Mouse (Mus musculus): ENCODE data around the gene Kcnma1.

Kcnma1 gene

DNA sequence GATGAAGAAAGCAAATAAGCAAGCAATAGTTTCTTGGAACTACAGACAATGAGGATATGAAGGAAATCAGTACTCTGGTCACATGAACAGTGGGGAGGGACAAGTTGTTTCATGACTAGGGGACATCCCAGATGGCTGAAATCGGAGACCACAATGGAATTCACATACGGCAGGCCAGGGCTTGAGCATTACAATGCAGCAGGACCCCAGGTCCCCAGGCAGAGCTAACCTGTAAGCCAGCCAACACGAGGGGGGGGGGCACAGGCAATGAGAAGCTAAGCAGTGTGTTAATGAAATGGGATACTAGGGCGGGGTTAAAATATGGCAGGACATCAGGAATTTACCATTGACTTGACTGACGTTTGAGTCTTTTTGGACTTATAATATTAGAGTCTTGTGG is 324.6 kb downstream of the Kcnma1 start:
- no peak for DNase-seq (ENCODE audit: low read depth, low spot score)

GRCm38 (mm10) chr14:23688513-23688912 is 325.8 kb downstream of the Kcnma1 start:
- DNase-seq (ENCODE audit: low read depth, low spot score): peak; percentile 62

DNA sequence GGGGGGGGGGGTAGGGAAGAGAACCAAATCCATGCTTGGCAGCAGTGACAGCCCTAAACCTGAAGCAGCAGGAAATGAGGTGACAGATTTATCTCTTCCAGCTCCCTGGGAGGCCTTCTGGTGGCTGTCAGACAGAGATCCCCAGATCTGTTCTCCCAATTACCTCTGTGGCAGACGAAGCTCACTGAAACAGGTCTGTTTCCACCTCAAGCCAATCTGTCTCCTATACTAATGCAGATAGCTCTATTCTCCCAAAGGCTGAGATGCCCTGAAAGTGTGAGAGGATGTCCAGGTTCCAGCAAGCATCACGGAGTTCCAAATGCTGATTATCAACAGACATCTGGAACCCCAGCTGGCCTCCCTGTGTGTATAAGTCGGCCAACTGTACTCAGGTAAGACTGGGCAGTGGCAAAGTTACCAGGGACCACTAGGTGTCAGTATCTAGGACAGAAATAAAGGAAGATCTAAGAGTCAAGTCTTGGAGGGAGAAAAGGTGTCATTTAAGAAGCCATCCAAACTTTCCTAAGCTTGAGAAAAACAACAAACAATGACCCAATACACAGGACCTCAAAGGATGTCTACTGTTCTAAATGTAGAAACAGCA is 329.7 kb downstream of the Kcnma1 start:
- peak; percentile 57 for DNase-seq (ENCODE audit: low read depth, low spot score)

- DNase-seq (ENCODE audit: low read depth, low spot score): no peak
These were observed 331.5 kb downstream of the Kcnma1 start for GRCm38 (mm10) chr14:23682758-23683157.

- no peak for DNase-seq (ENCODE audit: low read depth, low spot score)
These were observed 334.9 kb downstream of the Kcnma1 start for GRCm38 (mm10) chr14:23679378-23679777.

DNA sequence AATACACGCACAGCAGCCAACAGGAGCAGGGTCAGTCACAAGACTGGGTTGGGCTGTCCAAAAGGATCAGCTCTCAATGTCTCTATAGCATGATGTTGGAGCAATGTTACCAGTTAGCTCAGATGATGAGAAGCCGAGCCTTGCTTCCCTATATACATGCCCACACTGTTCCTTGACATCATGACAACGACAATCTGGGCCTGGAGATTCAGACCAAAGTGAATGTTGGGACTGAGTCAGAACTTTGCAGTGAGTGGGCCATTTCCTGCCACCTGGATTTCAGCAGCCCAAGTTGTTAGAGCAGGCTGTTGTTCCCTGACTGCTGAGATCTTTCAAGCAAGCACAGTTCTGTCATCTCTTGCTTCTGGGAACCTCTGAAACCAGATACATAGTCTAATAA is 347.9 kb downstream of the Kcnma1 start:
- DNase-seq (ENCODE audit: low read depth, low spot score): peak; percentile 85

DNA sequence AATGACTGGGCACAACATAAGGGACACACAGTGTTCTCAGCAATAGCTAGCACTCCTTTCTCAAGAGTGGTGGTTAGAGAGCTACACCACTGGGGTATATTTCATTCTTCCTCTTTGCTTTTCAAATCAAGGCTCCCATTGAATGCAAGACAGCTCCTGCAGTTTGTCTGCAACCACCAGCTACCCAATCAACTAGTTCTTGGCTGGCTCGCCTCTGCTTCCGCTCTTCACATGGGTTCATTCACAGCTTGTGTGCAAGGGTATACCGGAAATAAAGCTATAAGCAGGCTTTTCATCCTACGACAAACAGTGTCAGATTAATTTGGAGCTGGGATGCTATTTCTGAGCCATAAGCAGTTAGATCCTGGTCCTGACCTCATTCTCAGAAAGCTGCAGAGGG is 362.6 kb downstream of the Kcnma1 start:
- peak; percentile 46 for DNase-seq (ENCODE audit: low read depth, low spot score)

DNA sequence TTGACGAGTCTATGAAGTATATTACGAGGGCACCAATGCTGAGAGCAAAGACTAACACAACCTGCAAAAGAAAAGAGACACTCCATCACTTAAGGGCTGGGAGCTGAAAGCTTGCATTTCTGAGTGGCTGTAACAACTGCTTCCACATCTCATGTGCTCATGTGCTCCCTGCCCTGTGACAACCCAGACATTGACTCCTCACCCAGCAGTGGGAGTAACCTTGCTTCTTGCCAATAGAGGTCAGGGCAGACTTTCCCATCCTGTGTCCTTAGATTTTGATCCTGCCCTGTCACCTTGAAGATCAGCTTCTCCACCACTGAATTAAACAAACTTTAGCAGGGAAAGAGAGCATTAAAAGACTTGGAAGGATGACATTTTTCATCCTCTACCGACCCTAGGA is 364.2 kb downstream of the Kcnma1 start:
- DNase-seq (ENCODE audit: low read depth, low spot score): no peak

DNA sequence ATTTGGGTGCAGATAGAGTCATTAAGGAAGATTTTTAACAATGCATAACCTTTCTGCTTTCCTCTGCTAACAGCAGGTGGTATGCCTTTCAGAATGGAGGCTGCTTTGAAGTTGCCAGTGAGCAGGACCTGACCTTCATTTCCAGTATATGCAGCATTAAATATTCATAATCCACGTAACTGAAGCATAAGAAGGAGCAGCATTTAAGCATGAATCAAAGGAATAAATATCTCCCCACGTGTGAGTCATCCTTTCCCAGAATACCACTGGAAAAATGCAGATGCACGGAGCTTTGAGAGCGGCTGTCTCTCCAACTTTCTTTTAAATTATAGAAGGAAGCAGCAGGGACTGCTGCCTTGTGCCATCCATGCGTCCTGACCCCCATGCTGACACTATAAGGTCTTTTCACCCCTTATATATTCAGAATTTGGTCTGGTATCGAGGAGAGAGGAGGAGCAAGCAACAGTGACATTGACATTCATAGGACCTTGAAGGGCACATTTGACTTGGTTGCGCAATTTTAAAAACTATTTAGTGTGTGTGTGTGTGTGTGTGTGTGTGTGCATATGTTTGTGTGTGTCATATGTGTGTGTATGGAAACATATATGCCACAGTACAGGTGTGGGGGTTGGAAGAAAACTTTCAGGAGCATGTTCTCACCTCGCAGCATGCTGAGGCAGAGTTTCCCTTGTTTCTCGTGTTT is 368.8 kb downstream of the Kcnma1 start:
- DNase-seq (ENCODE audit: low read depth, low spot score): peak; percentile 82

GRCm38 (mm10) chr14:23643162-23643561 is 371.1 kb downstream of the Kcnma1 start:
- peak; percentile 68 for DNase-seq (ENCODE audit: low read depth, low spot score)

DNA sequence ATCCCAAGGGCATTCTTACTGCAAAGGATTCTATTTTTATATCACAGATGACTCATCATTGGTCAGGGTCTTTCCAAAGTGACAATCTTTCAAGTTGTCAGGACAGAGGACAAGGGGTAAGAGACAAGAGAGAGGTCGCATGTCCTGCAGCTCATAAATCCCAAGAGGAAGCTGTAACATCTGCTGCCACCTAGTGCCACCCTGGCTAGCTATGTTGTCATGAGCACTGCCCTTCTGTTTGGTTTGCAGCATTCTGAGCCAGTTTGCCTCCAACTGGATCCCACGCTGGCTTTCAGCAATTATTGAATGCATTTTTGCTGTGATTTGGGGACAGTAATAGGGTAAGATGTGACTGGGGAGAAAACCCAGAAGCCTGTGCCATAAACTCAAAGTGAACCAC is 373.6 kb downstream of the Kcnma1 start:
- peak; percentile 69 for DNase-seq (ENCODE audit: low read depth, low spot score)

GRCm38 (mm10) chr14:23638078-23638695 is 376.1 kb downstream of the Kcnma1 start:
- no peak for DNase-seq (ENCODE audit: low read depth, low spot score)

DNA sequence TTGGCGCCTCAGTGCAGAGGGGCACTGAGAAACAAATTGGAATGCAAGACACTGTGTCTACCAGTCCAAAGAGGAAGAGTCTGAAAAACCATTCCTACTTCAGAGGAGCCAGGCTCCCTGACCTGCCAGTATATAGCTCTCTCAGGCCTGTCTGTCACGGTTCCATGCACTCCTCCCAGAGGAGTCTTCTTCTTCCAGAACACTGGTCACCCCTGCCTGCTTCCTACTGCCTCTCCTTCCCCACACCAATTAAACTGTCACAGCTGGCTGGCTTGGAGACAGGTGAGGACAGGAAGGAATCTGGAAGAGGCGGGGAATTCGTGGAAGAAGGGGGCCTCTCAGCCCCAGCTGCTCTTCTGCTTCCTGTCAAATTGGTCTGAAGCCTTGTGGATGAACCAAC is 378.4 kb downstream of the Kcnma1 start:
- no peak for DNase-seq (ENCODE audit: low read depth, low spot score)

GRCm38 (mm10) chr14:23633011-23633595 is 381.2 kb downstream of the Kcnma1 start:
- no peak for DNase-seq (ENCODE audit: low read depth, low spot score)

DNA sequence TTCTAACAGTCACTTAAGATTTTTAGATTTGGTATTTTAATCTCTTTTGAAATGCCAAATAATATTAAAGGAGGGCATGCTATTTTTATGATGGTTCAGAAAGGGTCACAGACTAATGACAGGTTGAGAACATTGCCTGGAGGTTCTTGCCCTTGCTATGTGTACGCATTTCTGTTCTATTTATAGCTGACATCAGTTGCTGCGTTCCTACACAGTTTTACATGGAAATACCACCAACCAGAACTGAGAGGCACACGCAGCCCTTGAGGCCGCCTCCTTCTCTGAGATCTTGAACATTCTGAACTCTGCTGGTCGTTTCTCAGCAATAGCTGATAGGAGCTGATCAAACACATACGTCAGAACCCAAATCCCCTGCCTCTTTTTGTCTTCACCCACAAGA is 387.4 kb downstream of the Kcnma1 start:
- DNase-seq (ENCODE audit: low read depth, low spot score): peak; percentile 53

- no peak for DNase-seq (ENCODE audit: low read depth, low spot score)
These were observed 388.2 kb downstream of the Kcnma1 start for GRCm38 (mm10) chr14:23626114-23626513.

DNA sequence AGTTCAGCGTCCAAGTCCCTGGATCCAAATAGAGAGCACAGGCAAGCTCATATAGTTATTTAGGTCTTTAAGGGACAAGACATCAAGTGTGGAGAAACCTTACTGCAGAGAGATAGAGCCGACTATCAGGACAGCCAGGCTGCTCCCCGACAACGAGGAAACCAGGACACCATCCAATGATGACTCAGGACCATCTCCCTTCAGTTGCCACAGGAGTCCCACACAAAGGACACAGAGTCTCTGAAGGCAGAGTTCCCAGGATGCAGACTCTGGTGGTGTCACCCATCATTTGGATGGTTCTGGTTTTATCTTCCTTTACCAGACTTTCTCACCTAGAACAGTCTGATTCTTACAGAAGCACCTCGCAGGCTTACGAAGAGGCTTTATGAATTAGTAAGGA is 388.9 kb downstream of the Kcnma1 start:
- peak; percentile 85 for DNase-seq (ENCODE audit: low read depth, low spot score)

DNA sequence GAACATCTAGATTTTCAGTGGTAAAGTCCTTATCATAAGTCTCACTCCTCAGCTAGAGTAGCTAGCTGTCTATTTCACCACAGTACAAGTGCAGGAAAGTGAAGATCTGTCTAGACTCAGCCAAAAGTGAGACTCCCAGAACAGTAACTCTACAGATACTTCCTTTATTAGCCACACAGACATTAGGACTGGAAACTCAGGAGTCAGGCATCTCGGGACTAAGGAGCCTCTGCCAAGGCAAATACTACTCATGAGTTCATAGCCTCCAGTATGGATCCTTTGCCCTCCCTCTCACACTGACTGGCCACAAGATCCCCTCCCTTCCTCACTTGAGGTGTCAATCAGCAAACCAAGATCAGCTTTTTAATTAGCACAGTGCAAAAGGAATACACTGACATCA is 389.8 kb downstream of the Kcnma1 start:
- no peak for DNase-seq (ENCODE audit: low read depth, low spot score)

DNA sequence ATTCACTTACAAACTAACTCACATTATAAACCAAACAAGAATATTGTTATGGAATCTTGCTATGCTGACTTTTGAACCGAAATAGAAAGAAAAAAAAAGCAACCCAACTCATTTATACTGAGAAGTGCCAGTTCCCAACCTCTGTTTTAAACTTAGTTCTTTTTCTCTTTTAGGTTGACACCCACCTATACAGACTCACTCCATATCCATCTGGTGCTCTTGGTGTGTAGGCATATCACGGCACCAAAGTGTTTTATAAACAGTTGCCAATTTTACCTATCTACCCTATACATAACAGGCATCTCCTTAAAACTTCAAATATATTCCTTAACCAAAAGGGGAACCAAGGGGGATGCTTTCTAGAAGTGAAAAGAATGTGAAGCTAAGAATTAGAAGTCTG is 393.6 kb downstream of the Kcnma1 start:
- DNase-seq (ENCODE audit: low read depth, low spot score): peak; percentile 79

GRCm38 (mm10) chr14:23618973-23619372 is 395.3 kb downstream of the Kcnma1 start:
- DNase-seq (ENCODE audit: low read depth, low spot score): peak; percentile 65

DNA sequence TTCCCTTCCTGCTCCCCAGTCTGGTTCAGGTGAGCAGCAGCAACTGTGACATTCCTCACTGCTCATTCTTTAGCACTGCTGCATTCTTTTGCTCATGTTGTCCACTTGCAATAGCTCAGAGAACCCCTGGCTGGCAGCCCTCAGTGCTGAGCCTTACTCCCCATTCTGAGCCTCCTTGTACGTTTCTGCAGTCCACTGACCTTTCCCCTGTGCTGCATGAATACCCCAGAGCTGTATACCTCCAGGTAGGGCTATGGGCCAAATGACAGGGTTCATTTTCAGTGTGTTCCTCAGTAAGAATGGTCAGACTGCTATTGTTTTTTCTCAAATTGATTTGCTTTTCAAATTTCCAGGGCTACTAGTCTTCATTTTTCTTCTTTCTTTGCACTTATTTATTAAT is 396.2 kb downstream of the Kcnma1 start:
- no peak for DNase-seq (ENCODE audit: low read depth, low spot score)

- peak; percentile 66 for DNase-seq (ENCODE audit: low read depth, low spot score)
These were observed 404.2 kb downstream of the Kcnma1 start for GRCm38 (mm10) chr14:23610054-23610453.

DNA sequence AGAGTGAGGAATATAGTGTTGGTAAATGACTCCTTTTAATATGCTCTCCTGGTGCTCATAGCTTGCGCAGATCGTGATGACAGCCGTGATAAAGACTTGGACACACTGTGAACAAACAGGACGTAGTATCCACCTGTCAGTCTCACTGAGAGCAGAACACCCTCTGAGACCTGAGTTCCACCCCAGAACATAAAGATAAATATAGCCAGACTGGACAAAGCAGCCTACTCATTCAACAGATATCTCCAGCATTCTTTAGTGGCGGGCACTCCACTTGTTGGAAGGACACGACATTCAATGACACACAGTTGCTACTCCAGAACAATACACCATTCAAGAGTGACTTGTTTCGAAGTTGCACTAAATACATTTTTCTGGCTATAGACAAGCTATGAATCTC is 408.6 kb downstream of the Kcnma1 start:
- no peak for DNase-seq (ENCODE audit: low read depth, low spot score)
